Comparison of ENCODE assay signal across 20 mouse cellular contexts in the genomic region with DNA sequence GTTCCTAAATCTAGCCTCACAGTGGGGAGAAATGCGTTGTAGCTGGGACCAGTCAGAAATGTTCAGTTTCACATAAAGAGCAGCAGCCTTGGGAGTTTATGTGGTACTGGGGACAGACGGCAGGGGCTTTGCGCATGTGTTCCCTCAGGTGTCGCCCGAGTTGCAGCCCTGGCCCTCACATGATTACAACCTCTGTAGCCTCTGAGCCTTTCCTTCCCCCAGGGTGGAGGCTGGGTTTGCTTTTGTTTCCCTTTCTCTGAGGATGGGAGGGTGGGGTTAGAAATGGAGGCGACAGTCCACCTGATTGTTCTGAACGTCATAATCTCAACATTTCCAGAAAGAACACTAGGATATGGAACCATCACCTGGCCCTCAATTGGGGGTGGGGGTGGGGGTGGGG.
"Had no signal": no experiment of that assay in that cellular context is flagged by ENCODE, and none has a peak within 500 bp of the region (broad histone marks: within the 10 kb centered on the region; RNA-seq: fewer than 3 reads in every experiment).

No protein-coding gene starts in this region.

- H3K9me3 ChIP-seq: liver, embryonic 13.5 days; lung, embryonic 15.5 days; neural tube, embryonic 12.5 days; stomach, embryonic 15.5 days had no signal

- H3K27me3 ChIP-seq: liver, embryonic 13.5 days; lung, embryonic 15.5 days; megakaryocyte, embryonic 14.5 days; neural tube, embryonic 12.5 days; stomach, embryonic 15.5 days had no signal

- H3K27ac ChIP-seq: layer of hippocampus, adult 2 months; liver, embryonic 13.5 days; lung, embryonic 15.5 days; macrophage; neural tube, embryonic 12.5 days; stomach, embryonic 15.5 days had no signal

- ATAC-seq: liver, postnatal 0 days had no signal

- DNase-seq: kidney, adult 11 months; kidney, adult 9 months; kidney, postnatal 10 days; kidney, postnatal 4 days; liver; liver, embryonic 13.5 days; liver, postnatal 0 days; lung, postnatal 14 days; retina, postnatal 1 day; right cerebral cortex, postnatal 4 days; thymus, adult 2 months; thymus, postnatal 25 days had no signal

- H3K9ac ChIP-seq: liver, embryonic 13.5 days; liver, postnatal 0 days; lung, embryonic 15.5 days; neural tube, embryonic 12.5 days; stomach, embryonic 15.5 days had no signal

- H3K4me1 ChIP-seq: liver, embryonic 13.5 days; megakaryocyte, embryonic 14.5 days; stomach, embryonic 15.5 days had no signal

- H3K4me2 ChIP-seq: liver, embryonic 13.5 days; lung, embryonic 15.5 days; midbrain, embryonic 11.5 days; neural tube, embryonic 12.5 days; stomach, embryonic 15.5 days had no signal

- H3K4me3 ChIP-seq: layer of hippocampus, adult 2 months; liver, embryonic 13.5 days; lung, embryonic 15.5 days; megakaryocyte, embryonic 14.5 days; myocyte; neural tube, embryonic 12.5 days; stomach, embryonic 15.5 days had no signal
